ENCODE assay signal across 7 mouse cellular contexts in genomic region chr14:25461676-25462385, GRCm38 (mm10). TPM values are rescaled to one million over a fixed set of nuclear protein-coding genes. Genes with fewer than 3 reads are reported as not detected.
DNase-seq lines count a peak whose midpoint lies in the region; ATAC-seq lines count a peak whose summit lies in the region.

No protein-coding gene starts in this region.

- H3K9ac ChIP-seq in embryonic facial prominence, embryonic 15.5 days, result peak overlapping the region; percentile 89
- peak overlapping the region; percentile 98 for H3K9ac ChIP-seq in intestine, embryonic 16.5 days (ENCODE audit: low read depth, low read length)

- H3K36me3 ChIP-seq in megakaryocyte, embryonic 14.5 days (replicated peaks; ENCODE audit: low read length), result no peaks in the 10 kb centered on the region
- no peaks in the 10 kb centered on the region for H3K36me3 ChIP-seq in embryonic facial prominence, embryonic 15.5 days
- H3K36me3 ChIP-seq in intestine, embryonic 16.5 days (ENCODE audit: control insufficient read depth, insufficient read depth, low read length), result no peaks in the 10 kb centered on the region

- WGBS in embryonic facial prominence, embryonic 15.5 days, result 17% methylated on average over 12 of the region's 12 CpGs
- WGBS in intestine, embryonic 16.5 days, result 15% methylated on average over 12 of the region's 12 CpGs

- peak overlapping the region; percentile 87 for H3K4me2 ChIP-seq in embryonic facial prominence, embryonic 15.5 days (replicated peaks)
- H3K4me2 ChIP-seq in intestine, embryonic 16.5 days (ENCODE audit: low read depth, low read length), result peak overlapping the region; percentile 84

- ATAC-seq in megakaryocyte, adult 5-6 weeks (ENCODE audit: poor library complexity, severe bottlenecking), result no peak
- ATAC-seq in embryonic facial prominence, embryonic 15.5 days (ENCODE audit: insufficient number of reproducible peaks, low FRiP score, low TSS enrichment, low read depth), result no peak
- no peak for ATAC-seq in intestine, embryonic 16.5 days

- no peaks in the 10 kb centered on the region for H3K9me3 ChIP-seq in megakaryocyte, embryonic 14.5 days
- no peaks in the 10 kb centered on the region for H3K9me3 ChIP-seq in embryonic facial prominence, embryonic 15.5 days (replicated peaks)
- no peaks in the 10 kb centered on the region for H3K9me3 ChIP-seq in intestine, embryonic 16.5 days (ENCODE audit: control insufficient read depth, low read length)

- H3K27ac ChIP-seq in embryonic facial prominence, embryonic 15.5 days (replicated peaks), result peak overlapping the region; percentile 99
- peak overlapping the region; percentile 100 for H3K27ac ChIP-seq in intestine, embryonic 16.5 days (ENCODE audit: low read length)

- DNase-seq in naive thymus-derived CD4-positive, alpha-beta T cell, adult 2 months (ENCODE audit: low read depth), result peak; percentile 53
- no peak for DNase-seq in frontal cortex, adult 2 months (ENCODE audit: extremely low spot score in 1 of 2, low spot score in 1 of 2)
- no peak for DNase-seq in spleen, adult 18-20 months

- H3K4me3 ChIP-seq in megakaryocyte, embryonic 14.5 days (replicated peaks), result peak overlapping the region; percentile 98
- peak overlapping the region; percentile 75 for H3K4me3 ChIP-seq in embryonic facial prominence, embryonic 15.5 days (replicated peaks)
- peak overlapping the region; percentile 99 for H3K4me3 ChIP-seq in intestine, embryonic 16.5 days (ENCODE audit: low read length)

- peaks cover 3% of the 10 kb centered on the region for H3K27me3 ChIP-seq in megakaryocyte, embryonic 14.5 days (replicated peaks)
- no peaks in the 10 kb centered on the region for H3K27me3 ChIP-seq in embryonic facial prominence, embryonic 15.5 days
- H3K27me3 ChIP-seq in intestine, embryonic 16.5 days (replicated peaks; ENCODE audit: control insufficient read depth, insufficient read depth, low read length), result no peaks in the 10 kb centered on the region

- peaks cover 75% of the 10 kb centered on the region for H3K4me1 ChIP-seq in megakaryocyte, embryonic 14.5 days
- H3K4me1 ChIP-seq in embryonic facial prominence, embryonic 15.5 days, result peaks cover 75% of the 10 kb centered on the region
- peaks cover 62% of the 10 kb centered on the region for H3K4me1 ChIP-seq in intestine, embryonic 16.5 days (ENCODE audit: control insufficient read depth, insufficient read depth, low read length)

RNA-seq across cellular contexts. Expression of gene Zmiz1, which starts 2.8 kb away (rescaled TPM):
- polyA plus RNA-seq in megakaryocyte, embryonic 14.5 days (2012; ENCODE audit: insufficient read depth, low replicate concordance), result 18.1 and 54.1 TPM in 2 replicates
- total RNA-seq in megakaryocyte, adult 5-6 weeks (2015), result 88.9 and 90.1 TPM in 2 replicates
- total RNA-seq in megakaryocyte, adult 5-6 weeks (2017), result 11.4 and 15.6 TPM in 2 replicates
- 38.7 and 40.1 TPM in 2 replicates for polyA plus RNA-seq in embryonic facial prominence, embryonic 15.5 days (2015; fragmentation: Nextera tagmentation; extraction: Ambion mirVana)
- 21.2 and 22.3 TPM in 2 replicates for polyA plus RNA-seq in intestine, embryonic 16.5 days (2015; fragmentation: Nextera tagmentation; extraction: Ambion mirVana)
- 39.1 and 45.9 TPM in 2 replicates for polyA plus RNA-seq in frontal cortex, adult 2 months (2012; rRNA removed)
